Mouse (Mus musculus) G1E (cell line): ENCODE measurements around the gene Slfn5.

ENCODE experiments used
- CTCF ChIP-seq: IDR thresholded peaks from 2 replicates; pipeline ENCODE4 v1.5.1; 2012; ENCODE audit warnings: low read depth, low read length, inconsistent platforms, mixed read lengths
- GATA1 ChIP-seq: IDR thresholded peaks from 2 replicates; pipeline ENCODE4 v1.6.1; 2012; ENCODE audit warnings: borderline replicate concordance, low read length, inconsistent platforms, mixed read lengths
- TAL1 ChIP-seq: conservative IDR thresholded peaks from 2 replicates; pipeline ENCODE4 v1.6.1; 2012; ENCODE audit warnings: low read depth, low read length, inconsistent platforms, mixed read lengths

GRCm38 (mm10) chr11:82962215-82962614, 11.1 kb downstream of the Slfn5 start:
- no peak for TF ChIP-seq CTCF
- TF ChIP-seq TAL1: no peak
- TF ChIP-seq GATA1: no peak
